Mouse (Mus musculus) cerebellum, adult 8-10 months (tissue): ENCODE results near the gene Hist2h2aa2.
A peak's percentile ranks its signal among the peaks of the same experiment; 100 is the strongest.
"Not testable (repeated sequence)": the region's sequence is repeated elsewhere in the genome, so short reads cannot be mapped to it uniquely, and the experiment has no call there.

ENCODE experiments used
- DNase-seq: peaks from one replicate; pipeline ENCODE4 v3.0.0; 2022

The Hist2h2aa2 gene

DNA sequence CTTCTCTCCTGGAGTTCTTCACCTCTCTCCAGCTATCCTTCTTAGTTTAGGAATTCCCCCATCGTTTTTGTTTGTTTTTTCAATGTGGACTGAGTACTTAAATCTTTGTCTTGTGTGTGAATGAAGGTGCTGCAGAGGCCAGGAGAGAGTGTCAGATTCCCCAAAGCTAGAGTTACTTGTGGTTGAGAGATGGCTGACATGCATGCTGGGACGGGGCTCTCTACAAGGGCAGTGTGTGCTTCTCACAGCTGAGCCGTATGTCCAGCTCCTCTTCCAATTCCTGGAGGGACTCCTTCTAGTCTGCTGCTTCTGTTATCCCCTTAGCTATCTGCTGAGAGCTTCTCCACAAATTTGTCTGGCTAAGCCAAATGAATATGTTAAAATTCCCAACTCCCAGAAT, 4.2 kb downstream of the Hist2h2aa2 start:
- DNase-seq, result no peak

DNA sequence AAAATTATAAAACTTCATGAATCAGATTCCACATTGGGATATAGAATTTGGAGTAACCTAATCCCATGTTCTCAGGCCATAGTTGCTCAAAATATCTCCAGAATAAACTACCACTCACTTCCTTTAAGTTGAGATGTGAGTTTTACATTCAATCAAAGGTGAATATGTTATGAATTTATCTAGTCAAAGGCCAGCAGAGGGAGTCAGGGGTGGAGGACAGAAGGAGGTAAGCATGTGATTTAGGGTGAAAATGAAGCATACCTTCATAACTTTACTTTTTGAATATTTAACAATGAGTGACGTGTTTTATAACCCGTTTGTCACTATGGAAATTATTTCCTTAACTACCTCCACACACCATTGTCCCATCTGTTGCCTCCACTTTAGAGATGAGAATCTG, 5.2 kb downstream of the Hist2h2aa2 start:
- DNase-seq, result no peak

DNA sequence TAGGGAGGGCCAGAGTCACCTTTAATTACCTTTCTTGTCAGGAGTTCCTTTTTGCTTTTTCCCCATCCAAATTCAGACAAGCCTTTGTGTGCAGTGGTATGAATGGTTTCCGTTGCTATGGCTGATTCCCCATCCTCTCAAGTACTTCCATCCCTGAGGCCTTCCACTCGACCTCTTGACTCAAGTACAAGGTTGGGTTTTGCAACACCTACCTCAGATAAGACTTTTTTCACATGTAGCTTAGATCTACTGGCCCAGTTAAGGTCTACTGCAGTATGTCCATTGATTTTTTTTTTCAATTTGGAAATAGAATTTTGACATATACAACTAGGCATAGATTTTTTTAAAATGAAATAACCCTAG, 8.3 kb downstream of the Hist2h2aa2 start:
- DNase-seq, result no peak

DNA sequence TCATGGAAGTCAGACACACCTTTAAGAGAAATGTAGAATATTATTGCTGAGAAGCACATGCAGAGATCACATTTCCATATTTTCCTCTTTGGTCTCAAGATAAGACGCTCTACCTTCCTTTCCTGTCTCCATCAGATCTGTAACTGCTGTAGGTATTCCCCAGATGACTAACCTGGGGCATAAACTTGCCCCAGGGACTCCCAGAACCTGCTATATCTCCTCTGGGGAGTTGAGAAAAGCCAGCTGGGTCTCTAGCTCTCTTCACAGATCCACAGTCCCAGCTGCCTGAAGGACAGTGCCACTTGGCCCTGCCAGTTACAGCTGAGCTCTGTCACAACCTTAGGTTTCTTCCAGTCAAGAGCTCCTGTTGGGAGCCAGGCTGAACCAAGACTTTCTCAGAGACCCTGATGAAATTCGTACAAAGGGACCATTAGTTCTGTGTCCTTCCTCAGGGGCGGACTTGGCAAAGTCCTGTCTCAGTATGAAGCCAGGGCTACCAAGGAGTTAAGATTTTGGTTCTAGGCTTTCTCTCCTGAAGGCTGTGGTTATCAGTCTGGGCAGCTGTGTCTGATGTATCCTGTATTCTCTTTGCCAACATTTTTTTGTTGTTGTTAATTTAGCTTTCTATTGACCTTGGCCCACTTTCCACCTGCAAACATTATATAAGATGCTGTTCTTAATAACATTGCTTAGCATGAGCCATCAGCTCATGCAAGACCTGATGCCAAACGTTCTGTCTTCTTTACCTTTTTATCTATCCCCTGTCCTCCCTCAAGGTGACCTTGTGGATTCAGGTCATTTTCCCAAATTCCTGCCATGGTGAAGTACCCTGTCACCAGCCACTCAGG, 8.9 kb downstream of the Hist2h2aa2 start:
- no peak for DNase-seq

DNA sequence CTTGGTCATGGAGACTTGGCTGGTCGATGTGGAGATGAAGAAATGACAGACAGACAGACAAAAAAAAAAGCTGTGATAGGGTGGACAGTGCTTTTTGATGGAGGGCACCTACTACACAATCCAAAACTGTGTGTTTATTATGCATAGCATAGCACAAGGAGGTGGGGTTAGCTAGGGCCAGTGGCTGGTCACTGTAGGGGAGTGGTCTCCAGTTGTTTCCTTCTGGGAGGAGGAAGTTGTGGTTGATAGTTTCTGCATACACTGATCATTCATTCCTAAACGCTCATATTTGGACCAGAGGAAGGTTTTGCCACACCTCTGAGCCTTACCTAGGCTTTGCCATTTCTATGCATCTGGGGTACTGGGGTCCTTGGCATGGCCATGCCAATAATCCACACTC, 9.7 kb downstream of the Hist2h2aa2 start:
- DNase-seq, result no peak

DNA sequence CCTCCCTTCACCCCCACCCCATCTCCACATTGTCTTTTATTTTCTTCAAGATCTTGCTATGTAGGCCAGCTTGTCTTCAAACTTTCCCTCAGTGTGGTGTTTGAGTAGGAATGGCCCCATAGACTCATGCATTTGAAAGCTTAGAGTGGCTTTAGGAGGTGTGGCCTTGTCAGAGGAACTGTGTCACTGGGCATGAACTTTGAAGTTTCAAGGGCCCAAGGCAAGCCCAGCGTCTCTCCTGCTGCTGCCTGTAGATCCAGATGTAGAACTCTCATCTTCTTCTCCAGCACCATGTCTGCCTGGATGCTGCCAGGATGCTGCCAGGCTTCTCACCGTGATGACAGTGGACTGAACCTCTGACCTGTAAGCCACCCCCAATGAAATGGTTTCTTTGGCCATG, 11.2 kb downstream of the Hist2h2aa2 start:
- DNase-seq, result no peak

DNA sequence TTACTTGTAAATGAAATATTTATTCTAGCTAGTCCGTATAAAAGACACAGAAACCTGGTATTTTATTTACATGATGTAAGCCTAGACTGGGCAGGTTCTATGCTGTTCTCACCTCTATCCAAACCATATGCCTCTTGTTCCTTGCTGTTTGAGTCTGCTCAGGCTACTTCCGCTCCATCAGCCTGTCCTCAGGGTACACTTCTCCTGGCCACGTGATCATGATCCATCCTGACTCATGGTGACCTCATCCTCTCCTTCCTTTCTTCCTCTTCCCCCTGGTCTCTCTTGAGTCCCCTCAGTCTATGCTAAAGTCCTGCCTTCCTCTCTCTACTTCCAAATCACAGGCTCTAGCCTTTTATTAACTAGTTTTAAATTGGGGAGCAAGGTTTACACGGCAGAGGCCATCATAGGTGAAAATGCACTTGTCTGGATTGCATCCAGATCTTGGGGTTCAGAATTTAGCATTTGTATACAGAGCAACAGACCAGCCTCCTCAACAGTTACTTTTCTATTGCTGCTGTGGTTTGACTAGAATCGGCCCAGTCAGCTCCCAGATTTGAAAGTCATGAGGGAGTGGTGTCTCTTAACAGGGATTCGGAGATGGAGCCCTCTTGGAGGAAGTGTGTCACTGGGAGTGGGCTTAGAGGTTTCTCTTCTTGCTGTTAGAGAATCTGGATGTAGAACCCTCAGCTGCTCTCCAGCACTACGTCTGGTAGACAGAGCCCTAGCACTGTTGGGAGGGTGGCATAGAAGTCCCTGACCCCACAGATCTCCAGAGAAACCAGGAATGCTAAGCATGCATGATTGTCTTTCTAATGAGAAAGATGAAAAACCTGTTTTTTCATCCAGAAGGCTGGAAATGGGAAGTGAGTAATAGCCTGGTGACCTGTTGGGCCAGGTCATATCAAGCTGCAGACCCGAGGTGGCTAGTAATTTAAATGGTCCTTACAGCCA, 13.1 kb downstream of the Hist2h2aa2 start:
- DNase-seq, result no peak

DNA sequence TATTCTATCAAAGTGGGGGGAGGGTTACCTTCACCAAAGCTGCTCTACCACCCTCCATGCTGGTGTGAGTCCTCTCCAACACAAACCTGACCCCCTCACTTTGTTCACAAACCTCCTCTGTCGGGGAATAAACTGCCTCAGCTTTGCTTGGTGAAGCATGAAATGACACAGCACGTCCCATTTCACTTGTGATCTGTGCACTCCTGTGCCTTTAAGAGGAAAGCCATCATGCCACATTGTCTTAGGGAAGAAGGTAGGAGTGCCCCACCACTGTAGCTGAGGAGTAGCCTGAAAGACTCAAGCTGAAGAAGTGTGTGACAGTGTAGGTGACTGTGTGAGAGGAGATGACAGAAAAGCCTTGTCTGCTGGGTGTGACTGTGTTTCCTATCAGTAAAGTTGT, 14.7 kb downstream of the Hist2h2aa2 start:
- no peak for DNase-seq

DNA sequence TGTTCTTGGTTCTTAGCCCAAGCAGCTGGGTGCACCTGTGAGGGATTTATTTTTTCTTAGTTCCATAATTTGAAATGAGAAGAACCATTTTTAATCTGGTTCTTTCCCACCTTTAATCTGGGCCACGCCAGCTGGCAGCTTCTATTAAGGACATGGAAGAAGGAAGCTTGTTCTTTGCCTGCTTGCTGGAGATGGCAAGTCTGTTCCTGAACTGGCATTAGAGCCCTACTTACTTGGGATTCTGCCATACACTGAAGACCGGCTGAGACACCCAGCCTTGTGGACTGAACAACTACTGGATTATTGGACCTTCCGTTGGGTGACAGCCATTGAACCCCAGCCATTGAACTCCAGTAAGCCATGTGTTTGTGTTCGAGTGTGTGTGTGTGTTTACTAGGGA, 17.3 kb downstream of the Hist2h2aa2 start:
- no peak for DNase-seq

DNA sequence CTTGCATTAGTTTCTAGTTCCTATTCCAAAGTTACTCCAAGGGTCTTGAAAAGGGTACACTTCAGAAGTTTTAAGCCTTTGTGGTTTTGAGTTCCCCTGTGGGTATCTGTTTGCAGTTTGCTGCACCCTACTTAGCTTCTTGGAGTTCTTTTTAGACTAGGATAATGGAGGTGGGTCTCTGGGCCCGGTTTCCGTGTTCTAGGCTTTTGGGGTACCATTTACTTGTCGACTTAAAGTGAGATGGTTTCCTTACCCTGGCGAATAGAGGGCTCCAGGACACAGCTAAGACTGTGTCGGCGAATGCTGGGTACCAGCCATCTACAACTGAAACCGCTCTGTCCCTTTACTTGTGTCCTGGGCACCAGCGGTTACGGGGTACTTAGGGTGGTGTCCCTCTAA, 18.4 kb downstream of the Hist2h2aa2 start:
- peak; percentile 44 for DNase-seq

DNA sequence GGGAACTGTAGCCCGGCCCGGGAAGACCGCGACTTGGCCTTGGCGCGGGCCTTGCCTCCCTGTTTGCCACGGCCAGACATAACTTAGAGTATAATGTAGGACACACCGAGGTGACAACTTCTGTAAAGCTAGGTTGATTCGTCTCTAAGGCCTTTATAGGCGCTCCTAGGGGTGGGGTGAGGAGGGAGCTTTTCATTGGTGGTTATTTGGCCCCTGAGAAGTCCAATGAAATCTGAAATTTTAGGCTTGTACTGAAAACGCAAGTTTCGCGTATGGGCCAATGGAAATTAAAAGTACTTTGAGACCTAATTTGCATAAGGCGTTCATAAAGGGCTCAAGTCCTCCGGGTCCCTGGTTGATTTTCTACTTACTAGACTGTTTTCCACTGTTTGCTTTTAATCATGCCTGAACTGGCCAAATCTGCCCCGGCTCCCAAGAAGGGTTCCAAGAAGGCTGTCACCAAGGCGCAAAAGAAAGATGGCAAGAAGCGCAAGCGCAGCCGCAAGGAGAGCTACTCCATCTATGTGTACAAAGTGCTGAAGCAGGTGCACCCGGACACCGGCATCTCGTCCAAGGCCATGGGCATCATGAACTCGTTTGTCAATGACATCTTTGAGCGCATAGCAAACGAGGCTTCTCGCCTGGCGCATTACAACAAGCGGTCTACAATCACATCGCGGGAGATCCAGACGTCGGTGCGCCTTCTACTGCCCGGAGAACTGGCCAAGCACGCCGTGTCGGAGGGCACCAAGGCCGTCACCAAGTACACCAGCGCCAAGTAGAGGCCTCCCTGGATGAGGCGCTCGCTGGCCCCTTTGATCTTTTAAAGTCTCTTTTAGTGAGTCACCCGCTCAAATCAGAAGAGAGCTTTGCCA, 19.1 kb downstream of the Hist2h2aa2 start, which contains the start of the genes Hist2h2ac and Hist2h2be:
Gene Hist2h2ac, minus strand, starts transcription at position 116 of the 875 bp plus-strand sequence.
Gene Hist2h2be, plus strand, starts transcription at position 355 of the 875 bp plus-strand sequence.
- DNase-seq, result peak; percentile 86

DNA sequence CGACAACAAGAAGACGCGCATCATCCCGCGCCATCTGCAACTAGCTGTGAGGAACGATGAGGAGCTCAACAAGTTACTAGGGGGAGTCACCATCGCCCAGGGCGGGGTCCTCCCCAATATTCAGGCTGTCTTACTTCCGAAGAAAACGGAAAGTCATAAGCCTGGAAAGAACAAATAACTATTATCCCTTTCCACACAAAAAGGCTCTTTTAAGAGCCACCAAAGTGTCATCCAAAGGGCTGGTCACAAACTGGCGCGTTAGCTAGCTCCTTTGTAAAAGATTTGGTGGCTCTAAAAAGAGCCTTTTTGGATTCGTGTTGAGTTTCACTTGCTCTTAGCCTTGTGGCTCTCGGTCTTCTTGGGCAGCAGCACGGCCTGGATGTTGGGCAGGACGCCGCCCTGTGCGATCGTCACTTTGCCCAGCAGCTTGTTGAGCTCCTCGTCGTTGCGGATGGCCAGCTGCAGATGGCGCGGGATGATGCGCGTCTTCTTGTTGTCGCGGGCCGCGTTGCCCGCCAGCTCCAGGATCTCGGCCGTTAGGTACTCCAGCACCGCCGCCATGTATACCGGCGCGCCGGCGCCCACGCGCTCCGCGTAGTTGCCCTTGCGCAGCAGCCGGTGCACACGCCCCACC, 19.8 kb downstream of the Hist2h2aa2 start:
- DNase-seq, result not testable (repeated sequence)

DNA sequence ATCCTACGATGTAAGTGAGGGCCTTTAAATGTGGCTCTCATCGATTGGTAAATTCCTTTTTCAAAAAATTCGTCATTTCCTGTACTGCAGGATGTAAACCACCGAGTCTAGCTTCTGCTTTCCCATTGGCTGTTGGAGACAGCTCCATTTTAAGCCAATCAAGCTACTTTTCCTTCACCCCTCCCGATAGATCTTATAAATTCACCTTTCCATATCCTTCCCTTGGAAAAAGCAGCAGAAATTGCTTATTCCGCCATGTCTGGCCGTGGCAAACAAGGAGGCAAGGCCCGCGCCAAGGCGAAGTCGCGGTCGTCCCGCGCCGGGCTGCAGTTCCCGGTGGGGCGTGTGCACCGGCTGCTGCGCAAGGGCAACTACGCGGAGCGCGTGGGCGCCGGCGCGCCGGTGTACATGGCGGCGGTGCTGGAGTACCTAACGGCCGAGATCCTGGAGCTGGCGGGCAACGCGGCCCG, 20.4 kb downstream of the Hist2h2aa2 start, which contains the start of the genes Bola1 and Hist2h2ab:
Gene Bola1, minus strand, starts transcription at position 49 of the 470 bp plus-strand sequence.
Gene Hist2h2ab, plus strand, starts transcription at position 205 of the 470 bp plus-strand sequence.
- DNase-seq, result peak; percentile 78

DNA sequence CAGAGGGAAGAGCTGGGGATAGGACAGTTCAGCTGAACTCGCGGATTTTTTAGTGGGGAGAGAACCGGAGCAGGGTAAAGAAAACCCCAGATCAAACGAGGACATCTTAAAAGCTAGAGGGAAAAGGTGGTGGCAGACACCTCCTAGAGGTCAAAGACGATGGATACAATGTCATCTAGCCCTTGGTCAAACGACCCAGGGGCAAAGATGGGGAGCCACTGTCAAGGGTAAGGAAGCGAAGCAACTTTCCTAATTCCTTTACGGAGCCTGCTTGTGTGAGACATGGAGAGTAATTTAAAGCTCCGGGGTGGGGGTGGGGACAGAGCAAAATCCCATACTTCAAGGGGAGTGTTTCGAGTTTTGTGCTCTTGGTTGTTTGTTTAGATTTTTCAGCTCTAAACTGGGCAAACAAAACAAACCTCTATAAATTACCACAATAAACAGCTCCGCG, 20.9 kb downstream of the Hist2h2aa2 start:
- peak; percentile 52 for DNase-seq

DNA sequence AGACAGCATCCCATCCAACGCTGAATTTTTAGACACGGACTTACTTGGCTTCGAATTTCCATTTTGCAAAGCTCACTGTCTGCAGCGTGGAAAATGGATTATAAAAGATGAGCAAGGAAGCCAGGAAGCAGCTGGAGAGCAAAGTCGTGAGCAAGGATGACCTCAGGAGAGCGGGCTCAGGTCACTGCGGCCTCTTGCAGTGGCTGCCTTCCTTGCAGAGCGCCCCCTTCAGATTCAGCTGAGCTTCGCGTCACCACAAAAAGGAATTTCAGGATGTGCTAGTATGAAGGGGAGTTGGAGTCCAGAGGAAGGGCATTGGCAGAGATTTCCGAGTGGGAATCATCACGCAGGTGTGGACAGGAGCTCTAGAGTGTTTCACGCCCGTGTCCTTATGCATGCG, 30.8 kb downstream of the Hist2h2aa2 start:
- DNase-seq, result no peak

DNA sequence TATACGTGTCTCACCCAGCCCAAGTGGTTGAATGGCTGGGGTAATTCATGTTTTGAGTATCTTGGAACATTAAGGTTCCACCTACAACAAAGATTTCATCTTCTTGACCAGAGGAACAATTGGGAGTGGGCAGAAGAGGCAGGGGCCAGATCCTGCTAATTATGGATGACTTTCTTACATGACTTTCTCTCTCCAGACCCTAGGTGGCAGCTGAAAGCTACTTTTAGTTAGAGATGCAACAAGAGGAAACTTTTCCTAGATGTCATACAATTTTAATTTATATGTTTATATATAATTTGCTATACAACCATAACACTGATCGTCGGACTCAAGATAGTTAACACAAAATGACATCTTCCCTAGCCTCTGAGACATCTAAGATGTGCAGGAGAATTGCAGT, 32.3 kb downstream of the Hist2h2aa2 start:
- no peak for DNase-seq

DNA sequence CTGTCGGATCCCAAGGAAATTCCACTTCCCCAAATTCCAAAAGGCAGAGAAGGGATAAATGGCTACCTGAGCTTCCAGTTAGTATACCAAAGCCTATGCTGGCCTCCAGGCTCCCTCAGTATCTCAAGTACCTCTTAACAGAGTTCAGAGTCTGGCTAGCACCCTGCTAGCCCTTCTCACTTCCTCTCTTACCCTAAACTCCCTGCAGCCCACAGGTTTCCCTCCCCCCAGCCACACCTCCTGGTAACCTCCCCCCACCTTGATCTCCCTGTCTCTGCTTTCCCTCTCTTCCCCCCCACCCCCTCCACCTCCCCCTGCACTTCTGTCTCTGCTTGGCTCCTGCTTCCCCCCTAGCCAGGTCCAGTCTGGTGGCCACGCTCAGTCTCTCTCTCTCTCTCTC, 40.3 kb downstream of the Hist2h2aa2 start:
- no peak for DNase-seq

DNA sequence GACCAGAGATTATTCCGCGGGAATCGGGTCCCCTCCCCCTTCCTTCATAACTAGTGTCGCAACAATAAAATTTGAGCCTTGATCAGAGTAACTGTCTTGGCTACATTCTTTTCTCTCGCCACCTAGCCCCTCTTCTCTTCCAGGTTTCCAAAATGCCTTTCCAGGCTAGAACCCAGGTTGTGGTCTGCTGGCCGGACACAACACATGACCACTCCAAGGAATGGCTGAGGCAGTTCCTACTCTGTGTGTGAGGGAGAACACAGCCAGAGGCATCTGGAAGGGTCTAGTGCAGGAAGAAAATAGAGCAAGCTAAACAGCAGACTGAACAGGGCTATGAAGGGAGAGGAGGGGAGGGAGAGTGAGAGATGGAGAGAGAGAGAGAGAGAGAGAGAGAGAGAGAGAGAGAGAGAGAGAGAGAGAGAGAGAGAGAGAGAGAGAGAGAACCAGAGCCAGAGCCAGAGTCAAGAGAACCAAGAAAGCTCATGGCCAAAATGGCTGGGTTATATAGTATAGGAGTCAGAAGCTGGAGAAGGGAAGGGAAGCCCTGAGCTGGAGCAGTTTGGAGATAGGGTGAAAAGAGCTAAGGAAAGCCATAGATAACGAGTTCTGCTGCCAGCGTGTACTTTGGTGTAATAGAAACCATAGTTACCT, 41.4 kb downstream of the Hist2h2aa2 start:
- DNase-seq, result not testable (repeated sequence)

DNA sequence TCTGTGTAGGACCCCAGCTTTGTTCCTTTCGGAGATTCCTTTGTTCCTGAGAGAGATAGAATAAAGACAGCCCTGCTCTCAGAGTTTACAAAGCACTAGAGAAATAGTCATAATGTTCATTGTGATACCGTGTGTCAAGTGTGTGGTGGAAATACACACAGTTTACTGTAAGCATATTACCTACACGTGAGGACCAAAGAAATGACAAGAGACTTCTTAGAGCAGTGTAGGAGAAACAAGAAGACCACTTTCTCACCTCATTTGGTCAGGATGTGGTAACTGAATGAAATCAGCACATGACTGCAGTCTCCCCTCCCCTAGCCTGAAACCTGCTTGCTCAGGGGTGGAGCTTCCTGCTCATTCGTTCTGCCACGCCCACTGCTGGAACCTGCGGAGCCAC, 41.9 kb downstream of the Hist2h2aa2 start:
- peak; percentile 21 for DNase-seq

DNA sequence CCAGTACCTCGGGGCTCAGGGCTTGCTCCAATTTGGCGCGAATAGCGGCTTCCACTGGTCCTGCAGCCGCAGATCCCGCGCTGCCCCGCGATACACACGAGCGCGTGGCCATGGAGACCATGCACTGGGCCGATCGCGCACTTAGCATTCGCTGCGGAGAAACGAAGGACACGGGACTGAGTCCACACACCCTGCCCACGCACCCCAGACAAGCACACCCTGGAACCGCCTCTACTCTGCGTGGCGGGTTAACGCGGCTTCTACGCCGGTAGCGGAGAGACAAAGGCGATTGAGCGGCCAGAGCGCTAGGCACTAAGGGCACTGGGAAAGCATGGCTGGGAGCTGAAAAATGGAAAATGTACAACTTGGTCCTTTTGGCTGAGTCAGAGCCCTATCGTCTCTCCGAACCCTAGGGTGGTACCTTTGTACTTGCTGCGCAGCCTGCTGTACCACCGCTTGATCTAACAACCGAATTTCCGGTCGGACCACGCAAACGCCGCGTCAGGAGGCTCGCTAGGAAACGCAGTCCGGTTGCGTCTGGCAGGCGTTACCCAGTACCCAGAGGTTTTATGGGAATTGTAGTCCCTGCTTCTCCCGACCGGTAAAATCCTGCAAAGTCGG, 42.8 kb downstream of the Hist2h2aa2 start:
- DNase-seq, result peak; percentile 88
